Mouse (Mus musculus): Measurements from ENCODE around the gene Rnf103.
"Not testable (repeated sequence)": the region's sequence is repeated elsewhere in the genome, so short reads cannot be mapped to it uniquely, and the experiment has no call there.

The Rnf103 gene

GRCm38 (mm10) chr6:71493675-71494340 is at the start of gene Rnf103:
Gene Rnf103 (plus strand): TSS chr6:71493894.
- peak; percentile 88 for DNase-seq (ENCODE audit: low spot score in 2 of 2)

- DNase-seq (ENCODE audit: low spot score in 2 of 2), result no peak
Measured at GRCm38 (mm10) chr6:71444756-71445155, 48.9 kb upstream of the Rnf103 start.

- DNase-seq (ENCODE audit: low spot score in 2 of 2), result no peak
Measured at GRCm38 (mm10) chr6:71445560-71445959, 48.1 kb upstream of the Rnf103 start.

GRCm38 (mm10) chr6:71452792-71453191 is 40.9 kb upstream of the Rnf103 start:
- DNase-seq (ENCODE audit: low spot score in 2 of 2), result no peak

GRCm38 (mm10) chr6:71453983-71454739 is 39.5 kb upstream of the Rnf103 start:
- DNase-seq (ENCODE audit: low spot score in 2 of 2), result not testable (repeated sequence)

GRCm38 (mm10) chr6:71457956-71458608 is 35.6 kb upstream of the Rnf103 start:
- DNase-seq (ENCODE audit: low spot score in 2 of 2), result no peak

- DNase-seq (ENCODE audit: low spot score in 2 of 2), result no peak
Measured at GRCm38 (mm10) chr6:71465146-71465545, 28.5 kb upstream of the Rnf103 start.

GRCm38 (mm10) chr6:71467766-71468165 is 25.9 kb upstream of the Rnf103 start:
- DNase-seq (ENCODE audit: low spot score in 2 of 2), result no peak

GRCm38 (mm10) chr6:71469291-71469690 is 24.4 kb upstream of the Rnf103 start:
- no peak for DNase-seq (ENCODE audit: low spot score in 2 of 2)

GRCm38 (mm10) chr6:71471830-71472520 is 21.7 kb upstream of the Rnf103 start:
- no peak for DNase-seq (ENCODE audit: low spot score in 2 of 2)

- DNase-seq (ENCODE audit: low spot score in 2 of 2), result no peak
Measured at GRCm38 (mm10) chr6:71472786-71473185, 20.9 kb upstream of the Rnf103 start.

GRCm38 (mm10) chr6:71475604-71476003 is 18.1 kb upstream of the Rnf103 start:
- no peak for DNase-seq (ENCODE audit: low spot score in 2 of 2)

- no peak for DNase-seq (ENCODE audit: low spot score in 2 of 2)
Measured at GRCm38 (mm10) chr6:71476783-71477182, 16.9 kb upstream of the Rnf103 start.

- not testable (repeated sequence) for DNase-seq (ENCODE audit: low spot score in 2 of 2)
Measured at GRCm38 (mm10) chr6:71478816-71479568, 14.7 kb upstream of the Rnf103 start.

GRCm38 (mm10) chr6:71479588-71479987 is 14.1 kb upstream of the Rnf103 start:
- DNase-seq (ENCODE audit: low spot score in 2 of 2), result not testable (repeated sequence)

GRCm38 (mm10) chr6:71480136-71480535 is 13.6 kb upstream of the Rnf103 start:
- no peak for DNase-seq (ENCODE audit: low spot score in 2 of 2)

- DNase-seq (ENCODE audit: low spot score in 2 of 2), result no peak
Measured at GRCm38 (mm10) chr6:71481136-71481535, 12.6 kb upstream of the Rnf103 start.

- DNase-seq (ENCODE audit: low spot score in 2 of 2), result no peak
Measured at GRCm38 (mm10) chr6:71485246-71485645, 8.4 kb upstream of the Rnf103 start.

GRCm38 (mm10) chr6:71486226-71486625 is 7.5 kb upstream of the Rnf103 start:
- DNase-seq (ENCODE audit: low spot score in 2 of 2), result no peak

GRCm38 (mm10) chr6:71486867-71487266 is 6.8 kb upstream of the Rnf103 start:
- DNase-seq (ENCODE audit: low spot score in 2 of 2), result no peak

GRCm38 (mm10) chr6:71487966-71488365 is 5.7 kb upstream of the Rnf103 start:
- DNase-seq (ENCODE audit: low spot score in 2 of 2), result no peak

Measured in spleen, postnatal 36 days (tissue).